Mouse (Mus musculus): ENCODE results near the gene Lrrc25.

GRCm38 (mm10) chr8:70598283-70598682 is 17.7 kb upstream of the Lrrc25 start:
- TF ChIP-seq CTCF (IDR thresholded peaks at IDR 0.05; ENCODE audit: control insufficient read depth, insufficient read depth, insufficient replicate concordance, low read depth, low read length), result peak; percentile 55; the same call in 1 of the 2 replicates
- no peak for TF ChIP-seq POLR2A (IDR thresholded peaks at IDR 0.05; ENCODE audit: control insufficient read depth, low read depth, low read length)

Measured in testis, adult 2 months (tissue).